Mouse (Mus musculus) ovary, postnatal 10 days (tissue): ENCODE results near the gene Gm42906.

Experiments used
- DNase-seq: peaks from one replicate; pipeline ENCODE4 v3.0.0; 2022; ENCODE audit warnings: low spot score

Gm42906 gene

GRCm38 (mm10) chr5:151428113-151428756, at the start of gene Gm42906:
Gene Gm42906 (minus strand): TSS chr5:151428163.
- no peak for DNase-seq

DNA sequence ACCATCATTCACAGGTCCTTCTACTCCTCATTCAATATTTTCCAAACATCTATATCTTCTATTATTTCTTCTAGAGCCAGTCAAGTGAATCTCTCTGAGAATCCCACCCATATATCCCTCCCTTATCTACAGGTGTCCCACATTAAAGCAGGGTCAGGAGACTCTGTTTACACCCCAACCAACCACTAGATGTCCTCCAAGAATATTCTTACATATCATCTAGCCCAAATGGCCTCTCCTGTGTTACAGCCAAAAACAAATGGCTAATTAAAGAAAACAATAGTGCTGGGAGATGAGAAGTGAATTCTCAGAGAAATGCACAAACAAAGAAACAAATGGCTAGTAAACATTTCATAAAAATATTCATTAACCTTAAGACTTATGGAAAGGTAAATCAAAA, 17.7 kb upstream of the Gm42906 start:
- no peak for DNase-seq

DNA sequence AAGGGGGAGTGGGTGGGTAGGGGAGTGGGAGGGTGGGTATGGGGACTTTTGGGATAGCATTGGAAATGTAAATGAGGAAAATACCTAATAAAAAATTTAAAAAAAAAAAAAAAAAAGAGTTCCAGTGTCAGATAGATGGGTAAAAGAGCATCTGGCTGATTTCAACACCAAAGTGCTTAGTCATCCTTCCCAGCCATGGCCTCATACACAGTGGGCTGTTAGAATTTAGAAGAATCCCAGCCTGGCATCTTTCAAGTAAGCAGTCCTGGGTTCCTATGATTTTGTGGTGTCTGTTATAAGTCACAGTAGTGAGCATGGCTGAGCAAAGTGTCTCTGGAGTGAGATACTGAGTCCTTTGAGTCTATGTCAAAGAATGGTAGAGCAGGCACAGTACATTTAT, 7.1 kb upstream of the Gm42906 start:
- no peak for DNase-seq

DNA sequence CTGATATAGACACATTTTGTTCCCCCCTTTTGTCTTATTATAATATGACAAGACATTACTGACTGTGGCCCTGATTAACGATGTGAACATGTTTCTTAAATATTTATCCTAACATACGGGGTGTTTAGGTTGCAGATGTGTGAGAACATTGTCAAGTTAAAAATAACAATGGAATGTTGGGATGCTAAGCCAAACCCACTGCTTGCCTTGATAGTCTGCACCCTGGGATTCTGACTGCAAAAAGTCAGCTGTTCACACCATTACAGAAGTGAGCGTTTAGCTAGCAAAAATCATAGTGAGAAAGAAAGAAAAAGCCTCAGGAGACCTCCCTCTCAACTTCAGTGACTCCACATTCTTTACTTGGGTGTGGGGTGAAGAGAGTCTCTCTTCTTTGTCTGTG, 1.5 kb downstream of the Gm42906 start:
- no peak for DNase-seq

GRCm38 (mm10) chr5:151422692-151423091, 5.3 kb downstream of the Gm42906 start:
- DNase-seq = no peak

GRCm38 (mm10) chr5:151421859-151422258, 6.1 kb downstream of the Gm42906 start:
- DNase-seq = no peak

- DNase-seq = no peak
Measured at GRCm38 (mm10) chr5:151418551-151418950, 9.4 kb downstream of the Gm42906 start.

DNA sequence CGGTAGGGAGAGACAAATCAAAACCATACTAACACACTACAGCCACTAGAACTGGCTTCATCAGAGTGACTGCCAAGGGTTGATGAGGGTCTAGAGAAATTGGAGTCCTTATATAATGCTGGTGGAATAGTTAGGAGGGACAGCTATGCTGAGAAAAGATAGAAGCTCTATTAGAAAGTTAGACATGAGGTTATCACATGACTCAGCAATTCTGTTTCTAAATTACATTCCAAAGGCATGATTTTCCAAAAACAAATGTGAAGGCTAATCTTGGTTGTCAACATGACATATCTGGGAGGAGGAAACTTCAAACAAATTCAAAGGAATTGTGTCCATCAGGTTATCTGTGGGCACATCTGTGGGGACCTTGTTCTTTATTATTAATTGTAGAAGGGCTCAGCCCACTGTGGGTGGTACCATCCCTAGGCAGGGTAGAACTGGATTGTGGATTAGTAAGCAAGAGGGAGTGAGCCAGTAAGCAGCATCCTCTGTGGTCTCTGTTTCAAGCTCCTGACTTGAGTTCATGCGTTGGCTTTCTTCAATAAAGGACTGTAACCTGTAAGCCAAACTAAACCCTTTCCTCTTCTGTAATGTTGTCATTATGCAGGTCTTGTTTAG, 10.4 kb downstream of the Gm42906 start:
- no peak for DNase-seq

- no peak for DNase-seq
Measured at GRCm38 (mm10) chr5:151416988-151417387, 11.0 kb downstream of the Gm42906 start.

- DNase-seq = no peak
Measured at GRCm38 (mm10) chr5:151413617-151414016, 14.3 kb downstream of the Gm42906 start.

DNA sequence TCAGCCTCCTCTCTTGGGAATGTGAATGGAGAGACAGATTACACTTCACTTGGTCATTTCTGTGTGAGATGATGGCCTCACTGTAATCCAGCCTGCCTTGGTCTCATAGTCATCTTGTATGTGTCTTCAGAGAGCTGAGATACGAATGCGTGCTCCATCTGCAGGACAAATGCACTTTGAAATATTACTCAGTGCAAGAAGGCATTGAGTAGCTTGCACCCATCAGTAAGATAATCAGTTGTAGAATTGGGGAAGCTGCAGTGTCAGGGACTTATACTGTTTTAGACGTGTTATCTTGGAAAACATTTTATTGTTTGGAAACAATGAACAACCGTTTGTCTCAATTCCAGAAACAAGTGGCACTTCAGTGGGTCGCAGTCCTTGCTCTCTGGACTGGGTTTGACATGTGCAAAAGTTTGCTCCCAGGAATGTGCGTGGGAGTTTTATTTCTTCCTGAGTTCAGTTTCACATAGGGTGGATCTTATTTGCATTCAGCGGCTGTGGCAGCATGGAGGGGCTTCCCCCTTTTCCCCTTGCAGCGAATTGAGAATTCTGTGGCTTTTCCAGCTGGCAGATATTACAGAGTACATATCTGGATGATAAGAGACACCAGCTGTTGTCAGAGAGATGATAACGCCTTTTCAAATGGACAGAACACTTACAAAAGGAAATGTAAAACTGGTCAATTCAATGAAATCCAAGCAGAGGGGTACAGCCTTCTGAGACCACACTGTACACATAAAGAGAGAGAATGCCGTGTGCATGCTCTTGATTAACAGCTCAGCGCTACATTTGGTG, 15.1 kb downstream of the Gm42906 start:
- no peak for DNase-seq

- DNase-seq = no peak
Measured at GRCm38 (mm10) chr5:151410006-151410405, 18.0 kb downstream of the Gm42906 start.

DNA sequence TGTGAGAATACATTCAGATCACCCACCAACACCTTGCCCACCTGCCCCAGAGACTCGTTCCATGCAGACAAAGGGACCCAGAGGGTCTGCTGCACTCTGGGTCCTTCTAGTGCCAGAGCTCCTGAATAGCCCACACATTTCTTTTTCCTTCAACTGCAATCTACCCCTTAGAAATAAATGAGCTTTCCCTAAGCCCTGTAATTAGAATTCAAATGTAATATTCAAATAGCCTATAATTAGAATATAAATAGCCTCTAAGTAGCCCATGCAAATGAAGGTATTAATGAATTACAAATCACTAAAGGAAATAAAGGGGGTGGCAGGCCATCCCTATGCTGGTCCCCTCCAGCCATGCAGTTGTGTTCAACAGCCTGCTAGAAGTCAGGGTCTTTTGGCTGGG, 18.7 kb downstream of the Gm42906 start:
- no peak for DNase-seq

DNA sequence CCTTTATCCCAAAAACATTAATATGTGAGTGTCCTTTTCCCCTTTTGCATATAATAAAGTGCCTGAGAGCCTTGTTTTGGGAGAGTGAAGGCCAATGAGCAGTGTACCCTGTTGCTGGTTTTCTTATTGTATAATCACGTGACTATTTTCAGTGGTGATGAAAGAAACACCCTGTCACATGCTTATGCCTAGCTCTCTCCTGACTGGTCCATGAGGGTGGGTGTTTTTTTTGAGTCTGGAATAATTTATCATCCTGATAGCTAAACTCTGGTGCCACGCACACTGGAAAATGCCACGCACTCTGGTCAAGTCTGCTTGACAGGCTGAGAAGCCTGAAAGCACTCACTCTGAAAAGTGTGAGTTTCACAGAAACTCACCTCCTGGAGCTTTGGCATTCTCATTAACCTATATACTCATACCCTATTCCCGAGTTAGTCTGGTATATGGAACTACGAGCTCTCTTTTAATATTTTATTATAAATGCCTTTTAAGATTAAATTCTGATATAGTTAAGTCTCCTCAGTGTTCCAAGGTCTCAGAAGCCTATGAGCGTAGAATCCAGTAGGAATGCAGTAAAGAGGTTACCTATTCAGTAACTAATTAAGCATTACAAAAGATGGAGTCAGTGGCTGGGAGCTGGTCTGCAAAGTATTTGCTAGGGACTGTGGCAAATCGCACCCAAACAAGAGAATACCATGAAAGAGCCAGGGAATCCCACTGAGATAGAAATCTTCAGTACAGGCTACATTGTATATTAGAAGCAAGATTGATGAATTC, 19.7 kb downstream of the Gm42906 start:
- no peak for DNase-seq

DNA sequence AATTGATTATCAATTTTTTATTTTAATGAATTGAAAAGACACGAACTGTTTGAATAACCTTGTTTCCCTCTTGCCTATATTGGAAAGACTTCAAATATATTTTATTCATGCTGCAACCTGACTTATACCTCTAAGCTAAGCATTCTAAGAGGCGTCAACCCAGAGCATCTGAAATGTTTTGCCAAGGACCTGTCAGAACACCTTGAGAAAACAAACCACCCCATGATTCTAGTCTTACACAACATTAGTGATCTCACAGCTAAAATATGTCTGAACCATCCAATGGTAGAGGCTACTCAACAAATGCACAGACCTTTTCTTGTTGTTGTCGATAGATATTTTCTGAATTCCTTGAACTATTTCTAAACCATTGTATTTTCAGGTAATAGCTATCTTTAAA, 20.5 kb downstream of the Gm42906 start:
- no peak for DNase-seq

DNA sequence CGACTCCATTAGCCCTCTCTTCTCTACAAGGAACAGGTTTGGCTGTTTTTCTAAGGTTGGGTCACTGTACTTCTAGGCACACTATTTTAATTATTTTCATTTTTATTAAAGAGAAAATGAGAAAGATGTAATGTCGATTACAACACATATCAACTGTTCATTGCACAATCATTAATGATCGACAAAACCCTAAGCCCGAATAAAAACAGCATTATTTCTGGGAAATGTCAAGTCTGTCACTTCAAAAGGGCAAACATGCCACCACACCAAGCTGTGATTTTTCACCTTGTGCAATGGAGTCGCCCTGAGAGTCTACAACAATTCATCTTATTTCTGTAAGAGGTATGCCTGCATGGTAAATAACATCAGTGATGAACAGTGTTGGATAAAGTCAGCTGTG, 21.7 kb downstream of the Gm42906 start:
- DNase-seq = no peak

GRCm38 (mm10) chr5:151405314-151405903, 22.6 kb downstream of the Gm42906 start:
- no peak for DNase-seq

DNA sequence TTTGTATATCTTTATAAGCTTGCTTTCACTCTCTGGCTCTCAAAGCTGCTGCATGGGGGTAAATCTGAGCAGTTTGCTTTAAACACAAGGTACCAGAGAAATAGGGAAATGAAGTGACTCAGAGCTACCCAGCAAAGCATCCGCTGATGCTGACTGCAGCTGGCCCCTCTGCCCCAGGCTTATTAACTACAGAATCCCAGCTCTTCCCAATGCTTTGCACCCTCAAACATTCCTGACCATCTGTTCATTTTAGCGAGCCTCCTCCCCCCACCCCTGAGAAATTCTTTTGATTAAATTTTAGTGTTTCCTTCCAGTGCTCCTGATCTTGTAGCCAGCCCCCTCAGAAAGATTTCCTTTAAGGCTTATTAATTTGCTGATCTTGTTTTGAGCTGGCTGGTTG, 24.4 kb downstream of the Gm42906 start:
- DNase-seq = no peak

GRCm38 (mm10) chr5:151400557-151400944, 27.4 kb downstream of the Gm42906 start:
- DNase-seq = no peak

GRCm38 (mm10) chr5:151399918-151400556, 27.9 kb downstream of the Gm42906 start:
- DNase-seq = no peak

GRCm38 (mm10) chr5:151396119-151396518, 31.8 kb downstream of the Gm42906 start:
- no peak for DNase-seq

DNA sequence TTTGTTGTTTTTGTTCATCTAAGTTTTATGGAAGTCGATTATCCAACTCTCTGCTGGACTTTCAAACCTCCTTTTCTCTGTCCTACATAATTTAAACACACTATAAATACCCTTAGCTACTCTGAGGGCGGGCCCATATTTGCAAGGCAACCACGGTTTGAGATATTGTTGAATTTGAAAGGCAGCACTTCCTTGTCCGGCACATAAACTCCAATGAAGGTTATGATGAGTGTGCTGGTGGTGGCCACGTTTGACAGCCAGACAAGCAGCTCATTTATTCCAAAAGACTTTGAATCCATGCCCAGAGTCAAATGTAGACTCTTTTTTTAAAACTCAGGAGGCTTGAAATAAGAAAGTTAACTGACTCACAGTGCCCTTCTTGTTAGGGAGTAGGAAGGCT, 33.3 kb downstream of the Gm42906 start:
- no peak for DNase-seq
